Mouse (Mus musculus): ENCODE measurements at regions not wholly inside any gene's neighbourhood (a gene's known extent, or its start where the extent isn't known, plus 50 kb on each side); places are given as distances from the start of the nearest gene placed in this dataset.

- Histone ChIP-seq H3K4me3 (no peak overlapping the region), H3K9me3 (no peaks in the 10 kb centered on the region)
Measured at GRCm38 (mm10) chr11:28697644-28698480, 113.7 kb upstream of the Ccdc85a start.

GRCm38 (mm10) chr11:28695031-28695430, 110.9 kb upstream of the Ccdc85a start:
- no peak overlapping the region for H3K4me2 ChIP-seq (replicated peaks)
- no peaks in the 10 kb centered on the region for H3K27me3 ChIP-seq
- no peak for ATAC-seq (ENCODE audit: insufficient number of reproducible peaks, insufficient read depth, low FRiP score, low TSS enrichment)
- H3K27ac ChIP-seq: no peak overlapping the region
- no peaks in the 10 kb centered on the region for H3K9me3 ChIP-seq
- H3K4me3 ChIP-seq: no peak overlapping the region
- WGBS: 91% methylated on average over 3 of the region's 3 CpGs
- peaks cover 13% of the 10 kb centered on the region for H3K4me1 ChIP-seq
- H3K36me3 ChIP-seq: no peaks in the 10 kb centered on the region
- no peak overlapping the region for H3K9ac ChIP-seq

More at GRCm38 (mm10) chr11:28697644-28698480, 113.7 kb upstream of the Ccdc85a start:
- Histone ChIP-seq H3K9ac (no peak overlapping the region), H3K4me2 (replicated peaks) (no peak overlapping the region), H3K4me1 (peaks cover 4% of the 10 kb centered on the region), H3K27ac (no peak overlapping the region), H3K36me3 (no peaks in the 10 kb centered on the region), H3K27me3 (no peaks in the 10 kb centered on the region)
- 34% methylated on average over 8 of the region's 8 CpGs for WGBS
- no peak for ATAC-seq (ENCODE audit: insufficient number of reproducible peaks, insufficient read depth, low FRiP score, low TSS enrichment)

- WGBS: 8% methylated on average over 1 of the region's 1 CpGs
- peak; percentile 57; the same call in 1 of the 2 replicates for ATAC-seq (ENCODE audit: insufficient number of reproducible peaks, insufficient read depth, low FRiP score, low TSS enrichment)
- no peaks in the 10 kb centered on the region for H3K9me3 ChIP-seq
- no peak overlapping the region for H3K4me2 ChIP-seq (replicated peaks)
- H3K9ac ChIP-seq: no peak overlapping the region
- H3K4me3 ChIP-seq: no peak overlapping the region
- peak overlapping the region; percentile 61 for H3K27ac ChIP-seq
- no peaks in the 10 kb centered on the region for H3K36me3 ChIP-seq
- peaks cover 13% of the 10 kb centered on the region for H3K4me1 ChIP-seq
- no peaks in the 10 kb centered on the region for H3K27me3 ChIP-seq
Measured at GRCm38 (mm10) chr11:28693303-28693702, 109.2 kb upstream of the Ccdc85a start.

- WGBS: 13% methylated on average over 3 of the region's 3 CpGs
- Histone ChIP-seq H3K27ac (peak overlapping the region; percentile 37), H3K36me3 (no peaks in the 10 kb centered on the region), H3K4me3 (no peak overlapping the region), H3K9ac (no peak overlapping the region), H3K4me2 (replicated peaks) (no peak overlapping the region), H3K27me3 (no peaks in the 10 kb centered on the region), H3K4me1 (peaks cover 13% of the 10 kb centered on the region), H3K9me3 (no peaks in the 10 kb centered on the region)
- ATAC-seq (ENCODE audit: insufficient number of reproducible peaks, insufficient read depth, low FRiP score, low TSS enrichment): peak; percentile 80
Measured at GRCm38 (mm10) chr11:28692263-28693194, 108.4 kb upstream of the Ccdc85a start.

GRCm38 (mm10) chr11:28688436-28688835, 104.3 kb upstream of the Ccdc85a start:
- H3K9me3 ChIP-seq: no peaks in the 10 kb centered on the region
- no peak overlapping the region for H3K27ac ChIP-seq
- no peaks in the 10 kb centered on the region for H3K36me3 ChIP-seq
- no peak overlapping the region for H3K4me3 ChIP-seq
- H3K9ac ChIP-seq: no peak overlapping the region
- WGBS: 58% methylated on average over 1 of the region's 1 CpGs
- no peaks in the 10 kb centered on the region for H3K27me3 ChIP-seq
- ATAC-seq (ENCODE audit: insufficient number of reproducible peaks, insufficient read depth, low FRiP score, low TSS enrichment): no peak
- peaks cover 13% of the 10 kb centered on the region for H3K4me1 ChIP-seq
- no peak overlapping the region for H3K4me2 ChIP-seq (replicated peaks)

GRCm38 (mm10) chr11:28685407-28685806, 101.3 kb upstream of the Ccdc85a start:
- ATAC-seq (ENCODE audit: insufficient number of reproducible peaks, insufficient read depth, low FRiP score, low TSS enrichment): no peak
- no peak overlapping the region for H3K27ac ChIP-seq

GRCm38 (mm10) chr11:28681311-28681710, 97.2 kb upstream of the Ccdc85a start:
- no peak for ATAC-seq (ENCODE audit: insufficient number of reproducible peaks, insufficient read depth, low FRiP score, low TSS enrichment)
- WGBS: 76% methylated on average over 3 of the region's 3 CpGs
- Histone ChIP-seq H3K27me3 (no peaks in the 10 kb centered on the region), H3K9ac (no peak overlapping the region), H3K27ac (no peak overlapping the region), H3K4me3 (no peak overlapping the region), H3K4me2 (replicated peaks) (no peak overlapping the region), H3K4me1 (no peaks in the 10 kb centered on the region), H3K36me3 (no peaks in the 10 kb centered on the region), H3K9me3 (no peaks in the 10 kb centered on the region)

More at GRCm38 (mm10) chr11:28685407-28685806, 101.3 kb upstream of the Ccdc85a start:
- no peaks in the 10 kb centered on the region for H3K36me3 ChIP-seq
- H3K4me1 ChIP-seq: no peaks in the 10 kb centered on the region; the same call in 1 of the 2 replicates
- no peak overlapping the region for H3K4me3 ChIP-seq
- H3K9ac ChIP-seq: no peak overlapping the region
- no peaks in the 10 kb centered on the region for H3K27me3 ChIP-seq
- H3K4me2 ChIP-seq (replicated peaks): no peak overlapping the region
- no peaks in the 10 kb centered on the region for H3K9me3 ChIP-seq

GRCm38 (mm10) chr11:28670765-28671164, 86.6 kb upstream of the Ccdc85a start:
- no peaks in the 10 kb centered on the region for H3K4me1 ChIP-seq
- no peak overlapping the region for H3K9ac ChIP-seq
- no peak for ATAC-seq (ENCODE audit: insufficient number of reproducible peaks, insufficient read depth, low FRiP score, low TSS enrichment)
- no peaks in the 10 kb centered on the region for H3K36me3 ChIP-seq
- no peak overlapping the region for H3K4me2 ChIP-seq (replicated peaks)
- H3K27ac ChIP-seq: no peak overlapping the region
- H3K27me3 ChIP-seq: no peaks in the 10 kb centered on the region
- no peaks in the 10 kb centered on the region for H3K9me3 ChIP-seq
- H3K4me3 ChIP-seq: no peak overlapping the region

- 80% methylated on average over 4 of the region's 4 CpGs for WGBS
- no peak for ATAC-seq (ENCODE audit: insufficient number of reproducible peaks, insufficient read depth, low FRiP score, low TSS enrichment)
- H3K27me3 ChIP-seq: no peaks in the 10 kb centered on the region
Measured at GRCm38 (mm10) chr11:28669359-28669758, 85.2 kb upstream of the Ccdc85a start.

GRCm38 (mm10) chr11:28660377-28660776, 76.3 kb upstream of the Ccdc85a start:
- no peak overlapping the region for H3K9ac ChIP-seq
- no peak overlapping the region for H3K27ac ChIP-seq
- no peak overlapping the region for H3K4me3 ChIP-seq
- H3K36me3 ChIP-seq: no peaks in the 10 kb centered on the region
- no peaks in the 10 kb centered on the region for H3K27me3 ChIP-seq
- no peak overlapping the region for H3K4me2 ChIP-seq (replicated peaks)
- ATAC-seq (ENCODE audit: insufficient number of reproducible peaks, insufficient read depth, low FRiP score, low TSS enrichment): no peak
- no peaks in the 10 kb centered on the region; the same call in 1 of the 2 replicates for H3K4me1 ChIP-seq
- WGBS: 46% methylated on average over 4 of the region's 4 CpGs
- H3K9me3 ChIP-seq: no peaks in the 10 kb centered on the region

More at GRCm38 (mm10) chr11:28669359-28669758, 85.2 kb upstream of the Ccdc85a start:
- H3K4me2 ChIP-seq (replicated peaks): no peak overlapping the region
- no peaks in the 10 kb centered on the region for H3K36me3 ChIP-seq
- H3K4me1 ChIP-seq: no peaks in the 10 kb centered on the region
- H3K9ac ChIP-seq: no peak overlapping the region
- H3K9me3 ChIP-seq: no peaks in the 10 kb centered on the region
- H3K4me3 ChIP-seq: no peak overlapping the region
- no peak overlapping the region for H3K27ac ChIP-seq

- Histone ChIP-seq H3K36me3 (no peaks in the 10 kb centered on the region), H3K9ac (no peak overlapping the region), H3K27me3 (no peaks in the 10 kb centered on the region), H3K4me1 (no peaks in the 10 kb centered on the region; the same call in 1 of the 2 replicates), H3K4me2 (replicated peaks) (no peak overlapping the region), H3K4me3 (no peak overlapping the region), H3K9me3 (no peaks in the 10 kb centered on the region), H3K27ac (no peak overlapping the region)
- ATAC-seq (ENCODE audit: insufficient number of reproducible peaks, insufficient read depth, low FRiP score, low TSS enrichment): no peak
- 84% methylated on average over 12 of the region's 12 CpGs for WGBS
Measured at GRCm38 (mm10) chr11:28655169-28655846, 71.2 kb upstream of the Ccdc85a start.
